Mouse (Mus musculus) C2C12 (cell line): ENCODE measurements around the gene Smpd1. TPM values are rescaled to one million over a fixed set of nuclear protein-coding genes. Genes with fewer than 3 reads are reported as not detected.

Experiments
- H3K27me3 ChIP-seq: one replicate; pipeline ENCODE4 v1.6.1; 2011; ENCODE audit not compliant: control insufficient read depth, insufficient read depth, insufficient read length
- H3K36me3 ChIP-seq: one replicate; pipeline ENCODE4 v1.6.1; 2011; ENCODE audit not compliant: control insufficient read depth, insufficient read depth
- H3K4me3 ChIP-seq: one replicate; pipeline ENCODE4 v1.5.1; 2011; ENCODE audit warnings: mild to moderate bottlenecking, control low read depth; ENCODE audit not compliant: poor library complexity, insufficient read depth, severe bottlenecking
- H3K79me2 ChIP-seq: one replicate; pipeline ENCODE4 v1.6.1; 2011; ENCODE audit not compliant: control insufficient read depth, insufficient read depth
- H3K79me3 ChIP-seq: one replicate; pipeline ENCODE4 v1.6.1; 2011; ENCODE audit warnings: low read depth, control low read depth
- H3ac ChIP-seq: one replicate; pipeline ENCODE3; 2011; ENCODE audit warnings: low read depth; ENCODE audit not compliant: control insufficient read depth, insufficient read length
- CEBPB ChIP-seq: IDR thresholded peaks from one replicate; pipeline ENCODE4 v1.6.1; 2011; ENCODE audit warnings: low read depth, mild to moderate bottlenecking, control low read depth, moderate library complexity
- CTCF ChIP-seq: IDR thresholded peaks from one replicate; pipeline ENCODE4 v1.5.1; 2011; ENCODE audit not compliant: control insufficient read depth, insufficient read depth, insufficient read length
- FOSL1 ChIP-seq: IDR thresholded peaks from one replicate; pipeline ENCODE4 v1.8.0; 2011; ENCODE audit warnings: mild to moderate bottlenecking, low read length; ENCODE audit not compliant: poor library complexity, insufficient read depth, severe bottlenecking
- MAX ChIP-seq: IDR thresholded peaks from one replicate; pipeline ENCODE4 v1.6.1; 2011; ENCODE audit warnings: mild to moderate bottlenecking, control low read depth
- MYOD1 ChIP-seq: IDR thresholded peaks from one replicate; pipeline ENCODE4 v1.6.1; 2011; ENCODE audit warnings: low read depth; ENCODE audit not compliant: control insufficient read depth, insufficient read length
- MYOG ChIP-seq: IDR thresholded peaks from one replicate; pipeline ENCODE4 v1.6.1; 2011; ENCODE audit not compliant: control insufficient read depth, insufficient read length; ENCODE audit errors: extremely low read depth
- USF1 ChIP-seq: IDR thresholded peaks from one replicate; pipeline ENCODE4 v1.6.1; 2011; ENCODE audit warnings: low read depth, mild to moderate bottlenecking, control low read depth, moderate library complexity
- polyA plus RNA-seq: library from polyadenylated mRNA; unstranded; fragments of >200 nt; fragmentation: generic; extraction: Trizol; gene quantifications from one replicate; pipeline ENCODE4 v1.2.1, GENCODE M21; 2012; ENCODE audit warnings: missing spikeins

Smpd1 gene
- polyA plus RNA-seq, 1 experiment = 27.9 TPM

- no peaks in the 10 kb centered on the region for H3K36me3 ChIP-seq
- peak overlapping the region; percentile 59 for H3ac ChIP-seq
- TF ChIP-seq MAX (no peak), FOSL1 (no peak), USF1 (no peak), MYOG (no peak), CTCF (no peak), MYOD1 (no peak), CEBPB (no peak)
Measured at GRCm38 (mm10) chr7:105580627-105581089, 26.5 kb downstream of the Smpd1 start.

GRCm38 (mm10) chr7:105581094-105581703, 27.0 kb downstream of the Smpd1 start, which contains the start of gene Apbb1:
TSS of gene Apbb1 (minus strand) at chr7:105581653.
- H3ac ChIP-seq = peak within 1 kb of the TSS; percentile 59
- no peak for TF ChIP-seq FOSL1
- TF ChIP-seq MAX = peak; percentile 16
- no peaks in the 10 kb centered on the region for H3K27me3 ChIP-seq
- no peaks in the 10 kb centered on the region for H3K79me3 ChIP-seq
- no peaks in the 10 kb centered on the region for H3K36me3 ChIP-seq
- peak within 1 kb of the TSS; percentile 49 for H3K4me3 ChIP-seq
- H3K79me2 ChIP-seq = no peaks in the 10 kb centered on the region

More at GRCm38 (mm10) chr7:105580627-105581089, 26.5 kb downstream of the Smpd1 start:
- H3K27me3 ChIP-seq = no peaks in the 10 kb centered on the region
- peak overlapping the region; percentile 49 for H3K4me3 ChIP-seq
- H3K79me3 ChIP-seq = no peaks in the 10 kb centered on the region
- H3K79me2 ChIP-seq = no peaks in the 10 kb centered on the region

GRCm38 (mm10) chr7:105581959-105582358, 27.8 kb downstream of the Smpd1 start:
- no peak overlapping the region for H3ac ChIP-seq
- no peaks in the 10 kb centered on the region for H3K36me3 ChIP-seq
- no peaks in the 10 kb centered on the region for H3K79me2 ChIP-seq
- no peaks in the 10 kb centered on the region for H3K79me3 ChIP-seq
- TF ChIP-seq CTCF = no peak
- H3K4me3 ChIP-seq = no peak overlapping the region
- H3K27me3 ChIP-seq = no peaks in the 10 kb centered on the region

GRCm38 (mm10) chr7:105588325-105588912, 34.3 kb downstream of the Smpd1 start:
- Histone ChIP-seq H3ac (no peak overlapping the region), H3K36me3 (no peaks in the 10 kb centered on the region), H3K27me3 (no peaks in the 10 kb centered on the region), H3K4me3 (no peak overlapping the region), H3K79me2 (no peaks in the 10 kb centered on the region), H3K79me3 (no peaks in the 10 kb centered on the region)
- TF ChIP-seq MYOD1 (no peak), FOSL1 (no peak)

- Histone ChIP-seq H3K79me3 (no peaks in the 10 kb centered on the region), H3K79me2 (no peaks in the 10 kb centered on the region), H3K4me3 (no peak overlapping the region), H3K36me3 (no peaks in the 10 kb centered on the region), H3ac (no peak overlapping the region), H3K27me3 (no peaks in the 10 kb centered on the region)
- TF ChIP-seq CEBPB (no peak), MYOG (no peak), CTCF (no peak), USF1 (no peak), MYOD1 (no peak), MAX (no peak), FOSL1 (no peak)
Measured at GRCm38 (mm10) chr7:105590097-105590496, 35.9 kb downstream of the Smpd1 start.

- no peaks in the 10 kb centered on the region for H3K79me3 ChIP-seq
- H3K36me3 ChIP-seq = no peaks in the 10 kb centered on the region
- H3K4me3 ChIP-seq = no peak overlapping the region
- no peaks in the 10 kb centered on the region for H3K79me2 ChIP-seq
- no peaks in the 10 kb centered on the region for H3K27me3 ChIP-seq
- TF ChIP-seq MAX (no peak), CTCF (peak; percentile 32)
- H3ac ChIP-seq = no peak overlapping the region
Measured at GRCm38 (mm10) chr7:105602860-105603623, 48.9 kb downstream of the Smpd1 start.

Other genes with a start within 250 kb of the Smpd1 start
- not detected for gene Olfr689, start 243.2 kb upstream of the Smpd1 start, polyA plus RNA-seq
- not detected for gene Olfr690, start 220.3 kb upstream of the Smpd1 start, polyA plus RNA-seq
- not detected for gene Olfr691, start 212.1 kb upstream of the Smpd1 start, polyA plus RNA-seq
- not detected for gene Olfr692, start 186.1 kb upstream of the Smpd1 start, polyA plus RNA-seq
- not detected for gene Gm5901, start 179.3 kb upstream of the Smpd1 start, polyA plus RNA-seq
- gene Fam160a2, start 154.3 kb upstream of the Smpd1 start, polyA plus RNA-seq = 16.0 TPM
- not detected for gene Cnga4, start 149.8 kb upstream of the Smpd1 start, polyA plus RNA-seq
- gene Cckbr, start 128.6 kb upstream of the Smpd1 start, polyA plus RNA-seq = not detected
- 83.7 TPM for gene Cavin3, start 72.1 kb upstream of the Smpd1 start, polyA plus RNA-seq
- 22.4 TPM for gene Apbb1, start 27.3 kb downstream of the Smpd1 start, polyA plus RNA-seq
- 0.22 TPM for gene Hpx, start 45.8 kb downstream of the Smpd1 start, polyA plus RNA-seq
- gene Trim3, start 79.2 kb downstream of the Smpd1 start, polyA plus RNA-seq = 44.4 TPM
- gene Timm10b, start 85.7 kb downstream of the Smpd1 start, polyA plus RNA-seq = 203 TPM
- gene Arfip2, start 86.1 kb downstream of the Smpd1 start, polyA plus RNA-seq = 68.2 TPM
- gene Gm45799, start 86.2 kb downstream of the Smpd1 start, polyA plus RNA-seq = 56.8 TPM
- gene Dnhd1, start 96.5 kb downstream of the Smpd1 start, polyA plus RNA-seq = 0.35 TPM
- 375 TPM for gene Ilk, start 182.2 kb downstream of the Smpd1 start, polyA plus RNA-seq
- gene Rrp8, start 183.0 kb downstream of the Smpd1 start, polyA plus RNA-seq = 35.8 TPM
- gene Taf10, start 190.0 kb downstream of the Smpd1 start, polyA plus RNA-seq = 327 TPM
- gene Tpp1, start 197.9 kb downstream of the Smpd1 start, polyA plus RNA-seq = 41.6 TPM
- 1.8 TPM for gene Dchs1, start 233.3 kb downstream of the Smpd1 start, polyA plus RNA-seq